Mouse (Mus musculus) embryonic fibroblast, embryonic 13.5 days (primary cell): ENCODE results near the gene Rabep1.

Source experiments
- CTCF ChIP-seq: IDR thresholded peaks from 2 replicates; pipeline ENCODE4 v1.5.1; 2011; ENCODE audit warnings: mild to moderate bottlenecking, control low read depth, low read length, moderate library complexity, borderline replicate concordance; ENCODE audit not compliant: insufficient read depth
- POLR2A ChIP-seq: IDR thresholded peaks from 2 replicates; pipeline ENCODE4 v1.6.1; 2011; ENCODE audit warnings: low read depth, mild to moderate bottlenecking, control low read depth, low read length, moderate library complexity

- no peak for TF ChIP-seq POLR2A
- no peak for TF ChIP-seq CTCF
Observed at GRCm38 (mm10) chr11:70869263-70869662, 24.7 kb downstream of the Rabep1 start.
